Mouse (Mus musculus) heart, adult 8-10 months (tissue): ENCODE measurements around the gene Borcs5. TPM values are rescaled to one million over a fixed set of nuclear protein-coding genes. Genes with fewer than 3 reads are reported as not detected.

ENCODE experiments used
- total RNA-seq, 4 experiments: library from RNA; stranded (reverse); gene quantifications; 2 replicates each; pipeline ENCODE4 v1.2.4; 2022

Gene Borcs5
- total RNA-seq, 4 experiments from 2014 or later: 10.3 to 12.6 (median 11.5) TPM

Other genes starting within 250 kb of the Borcs5 start
- gene Bcl2l14, start 243.2 kb upstream of the Borcs5 start, total RNA-seq: not detected
- gene Lrp6, start 72.5 kb upstream of the Borcs5 start, total RNA-seq: 10 to 100 TPM; 43.5 to 48.0 (median 46.9) TPM
- gene Mansc1, start 7.0 kb upstream of the Borcs5 start, total RNA-seq: 1 to 10 TPM; 3.3 to 5.4 (median 4.3) TPM
- 10 to 100 TPM; 17.9 to 28.5 (median 22.5) TPM for gene Dusp16, start 153.1 kb downstream of the Borcs5 start, total RNA-seq
- gene Crebl2, start 190.6 kb downstream of the Borcs5 start, total RNA-seq: 10 to 100 TPM; 14.6 to 20.1 (median 17.0) TPM